Comparison of ENCODE assay signal across 10 mouse cellular contexts in genomic region chr9:100506652-100507051, GRCm38 (mm10). TPM values are rescaled to one million over a fixed set of nuclear protein-coding genes. Genes with fewer than 3 reads are reported as not detected.
DNase-seq lines count a peak whose midpoint lies in the region; TF ChIP-seq lines count a peak whose summit lies in the region.
"Had no signal": no experiment of that assay in that cellular context is flagged by ENCODE, and none has a peak within 500 bp of the region (broad histone marks: within the 10 kb centered on the region; RNA-seq: fewer than 3 reads in every experiment).

No protein-coding gene starts in this region.

- H3K27ac ChIP-seq in layer of hippocampus, adult 2 months = peak overlapping the region; percentile 73

- peak overlapping the region; percentile 20; the same call in 1 of the 2 replicates for H3K4me3 ChIP-seq in layer of hippocampus, adult 2 months

- no peak for TF ChIP-seq CTCF in layer of hippocampus, adult 2 months (conservative IDR thresholded peaks at IDR 0.05)

- no peak for DNase-seq in layer of hippocampus, adult 2 months (ENCODE audit: low spot score in 2 of 2)
- DNase-seq in layer of hippocampus, adult 9-11 months = no peak
- DNase-seq in gastrocnemius, postnatal 36 days = peak; percentile 50 to 68
- DNase-seq in kidney, postnatal 14 days = peak; percentile 56
- DNase-seq in ovary, postnatal 14 days (ENCODE audit: low spot score) = peak; percentile 27
- DNase-seq in cerebellum, postnatal 14 days = no peak
- no peak for DNase-seq in retina, embryonic 14.5 days (ENCODE audit: low spot score)
- DNase-seq in right cerebral cortex, postnatal 10 days (ENCODE audit: low spot score in 2 of 2) = no peak
- DNase-seq: forebrain, postnatal 0 days; left cerebral cortex, postnatal 4 days had no signal

- intact Hi-C loops in gastrocnemius, postnatal 36 days (cut with DNase I) = no loop called here

RNA-seq across cellular contexts. Expression of gene Il20rb, which starts 20.1 kb away (rescaled TPM):
- 1 to 10 TPM; 4.3 to 4.8 TPM for total RNA-seq in layer of hippocampus, adult 2 months (2021)
- total RNA-seq in gastrocnemius, postnatal 36 days (2021) = 1 to 10 TPM; 1.5 TPM

RNA-seq across cellular contexts. Expression of gene Nck1, which starts 39.3 kb away (rescaled TPM):
- total RNA-seq in layer of hippocampus, adult 2 months (2021) = 10 to 100 TPM; 32.5 to 35.2 TPM
- 10 to 100 TPM; 26.3 to 27.3 TPM for total RNA-seq in gastrocnemius, postnatal 36 days (2021)

Comparison
In these comparisons a context has a peak if more than half of its experiments do, and no peak if none do; other contexts are left out.
1. DNase-seq: peak in gastrocnemius, postnatal 36 days (2 of 2), kidney, postnatal 14 days (single experiment) and ovary, postnatal 14 days (single experiment); none in layer of hippocampus, adult 2 months (0 of 2), layer of hippocampus, adult 9-11 months (single experiment), cerebellum, postnatal 14 days (0 of 2), retina, embryonic 14.5 days (single experiment) and right cerebral cortex, postnatal 10 days (0 of 2).